Mouse (Mus musculus): ENCODE data around the gene 4930432M17Rik.

DNA sequence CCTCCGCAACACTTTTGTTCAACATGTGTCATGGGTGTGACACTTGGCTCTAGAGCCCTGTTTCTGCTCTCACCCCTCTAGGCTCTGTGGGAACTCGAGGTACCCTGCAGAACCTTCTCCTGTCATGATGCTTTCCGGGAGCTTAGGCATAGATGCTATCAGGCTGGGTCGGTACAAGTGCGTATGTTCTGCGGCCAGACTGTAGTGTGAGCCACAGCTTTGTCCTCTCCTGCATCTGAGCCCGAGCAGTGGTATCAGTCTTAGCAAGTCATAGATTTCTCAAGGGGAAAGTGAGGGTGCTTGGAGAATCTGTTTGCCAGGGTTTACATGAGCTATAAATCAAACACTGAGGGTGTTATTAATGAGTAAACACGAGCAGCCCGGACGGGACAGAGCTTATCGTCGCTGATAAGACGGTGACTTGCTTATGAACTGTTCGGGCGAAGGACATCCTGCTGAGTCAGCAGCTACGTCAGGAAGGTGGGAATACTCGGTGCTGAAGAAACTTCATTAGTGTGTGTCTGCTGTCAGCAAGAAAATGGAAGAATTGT is 42.7 kb downstream of the 4930432M17Rik start:
- TF ChIP-seq CTCF (IDR thresholded peaks at IDR 0.05; ENCODE audit: low read depth, low read length) (no peak), POLR2A (IDR thresholded peaks at IDR 0.05; ENCODE audit: extremely low read depth, insufficient read depth, low read length) (no peak)

Measured in liver, adult 2 months (tissue).